Mouse (Mus musculus) heart, adult 2 months (tissue): ENCODE measurements around the gene Lrwd1. TPM values are rescaled to one million over a fixed set of nuclear protein-coding genes. Genes with fewer than 3 reads are reported as not detected.

Experiments
- DNase-seq, 2 experiments: peaks; one replicate each; pipeline ENCODE4 v3.0.0; 2021
- H3K27ac ChIP-seq: fragments of 200-600 bp; 2 replicates; pipeline ENCODE4 v1.8.1; 2022
- H3K27me3 ChIP-seq: fragments of 200-500 bp; 2 replicates; pipeline ENCODE4 v1.6.1; 2012; ENCODE audit warnings: mild to moderate bottlenecking, low read length, inconsistent platforms, mixed read lengths; ENCODE audit not compliant: control insufficient read depth, insufficient read depth
- H3K36me3 ChIP-seq: fragments of 200-500 bp; 2 replicates; pipeline ENCODE4 v1.6.1; 2012; ENCODE audit warnings: low read length, inconsistent platforms; ENCODE audit not compliant: control insufficient read depth, insufficient read depth
- H3K4me1 ChIP-seq: fragments of 200-500 bp; 2 replicates; pipeline ENCODE4 v1.6.1; 2011; ENCODE audit warnings: low read length; ENCODE audit not compliant: control insufficient read depth, insufficient read depth
- H3K4me3 ChIP-seq: fragments of 200-600 bp; 2 replicates; pipeline ENCODE4 v1.8.1; 2022
- H3K79me2 ChIP-seq: fragments of 200-500 bp; replicated peaks from 2 replicates; pipeline ENCODE4 v1.6.1; 2012; ENCODE audit warnings: mild to moderate bottlenecking, inconsistent platforms, low read length, moderate library complexity, mixed read lengths; ENCODE audit not compliant: control insufficient read depth, insufficient read depth
- H3K9ac ChIP-seq: fragments of 200-500 bp; 2 replicates; pipeline ENCODE4 v1.6.1; 2012; ENCODE audit warnings: low read depth, mild to moderate bottlenecking, control low read depth, inconsistent platforms, low read length, mixed read lengths
- CTCF ChIP-seq: fragments of 200-600 bp; IDR thresholded peaks from 2 replicates; pipeline ENCODE4 v1.8.1; 2022; ENCODE audit warnings: antibody characterized with exemption, mild to moderate bottlenecking, moderate library complexity
- EP300 ChIP-seq: fragments of 200-500 bp; IDR thresholded peaks from 2 replicates; pipeline ENCODE4 v1.6.1; 2011; ENCODE audit warnings: low read depth, low read length, control low read depth; ENCODE audit not compliant: insufficient read depth
- POLR2A ChIP-seq: fragments of 200-500 bp; IDR thresholded peaks from 2 replicates; pipeline ENCODE4 v1.6.1; 2011; ENCODE audit warnings: mild to moderate bottlenecking, low read depth, low read length, control low read depth; ENCODE audit not compliant: insufficient read depth
- WGBS: fragments of 180-500 bp; shearing (Covaris S2); methylation state at CpG from one replicate; pipeline ENCODE4 v1.1.7; 2018; 5-methylcytosine and 5-hydroxymethylcytosine counted together
- intact Hi-C: fragments of 180-260 bp; cut with DNase I; formaldehyde crosslinking; loops from one replicate; pipeline ENCODE4 v1.15.1; 2025
- polyA plus RNA-seq: library from polyadenylated mRNA; depleted of rRNA; stranded (reverse); fragments of >200 nt; gene quantifications from 2 replicates; pipeline ENCODE4 v1.2.3, GENCODE M21; 2012
- total RNA-seq, 2 experiments: library from RNA; stranded (reverse); gene quantifications; 2 replicates each; pipeline ENCODE4 v1.2.3; 2021

Gene Lrwd1
- total and polyA plus RNA-seq, 3 experiments, result 5.4 to 11.5 (median 5.5) TPM

- peaks cover 4% of the 10 kb centered on the region for H3K4me1 ChIP-seq
- no peak for DNase-seq
- no peak overlapping the region for H3K27ac ChIP-seq
- H3K9ac ChIP-seq, result no peak overlapping the region
- TF ChIP-seq EP300 (no peak), POLR2A (no peak), CTCF (peak; percentile 54)
- no peaks in the 10 kb centered on the region for H3K36me3 ChIP-seq
- H3K27me3 ChIP-seq, result no peaks in the 10 kb centered on the region
- no peak overlapping the region for H3K4me3 ChIP-seq
- 81% methylated on average over 4 of the region's 4 CpGs for WGBS
- no peaks in the 10 kb centered on the region for H3K79me2 ChIP-seq
- intact Hi-C loops, result no loop called here
Measured at GRCm38 (mm10) chr5:136082345-136082744, 53.5 kb downstream of the Lrwd1 start.

- H3K79me2 ChIP-seq, result no peaks in the 10 kb centered on the region
- H3K4me1 ChIP-seq, result peaks cover 3% of the 10 kb centered on the region
- no peak overlapping the region for H3K27ac ChIP-seq
- H3K4me3 ChIP-seq, result no peak overlapping the region
- intact Hi-C loops, result no loop called here
- H3K27me3 ChIP-seq, result no peaks in the 10 kb centered on the region
- DNase-seq, result no peak
- TF ChIP-seq EP300, result no peak
- no peak for TF ChIP-seq CTCF
- TF ChIP-seq POLR2A, result no peak
- WGBS, result 97% methylated on average over 5 of the region's 5 CpGs
- H3K36me3 ChIP-seq, result no peaks in the 10 kb centered on the region
- no peak overlapping the region for H3K9ac ChIP-seq
Measured at GRCm38 (mm10) chr5:136078136-136078535, 57.7 kb downstream of the Lrwd1 start.

GRCm38 (mm10) chr5:136077001-136077550 lies 58.8 kb downstream of the Lrwd1 start:
- no peaks in the 10 kb centered on the region for H3K36me3 ChIP-seq
- H3K27ac ChIP-seq, result peak overlapping the region; percentile 72

GRCm38 (mm10) chr5:136076284-136076683 lies 59.6 kb downstream of the Lrwd1 start:
- intact Hi-C loops, result no loop called here
- Histone ChIP-seq H3K4me3 (no peak overlapping the region), H3K27me3 (no peaks in the 10 kb centered on the region), H3K27ac (peak overlapping the region; percentile 72), H3K4me1 (peaks cover 3% of the 10 kb centered on the region), H3K79me2 (no peaks in the 10 kb centered on the region), H3K36me3 (no peaks in the 10 kb centered on the region), H3K9ac (no peak overlapping the region)
- no peak for DNase-seq
- no peak for TF ChIP-seq EP300
- TF ChIP-seq POLR2A, result no peak
- no peak for TF ChIP-seq CTCF
- WGBS, result 28% methylated on average over 7 of the region's 7 CpGs

More at GRCm38 (mm10) chr5:136077001-136077550, 58.8 kb downstream of the Lrwd1 start:
- no peak for TF ChIP-seq POLR2A
- 0 out of 2 replicates have a peak, but pooled peaks have one; percentile 13 for TF ChIP-seq EP300
- 34% methylated on average over 9 of the region's 9 CpGs for WGBS
- Histone ChIP-seq H3K4me3 (no peak overlapping the region), H3K79me2 (no peaks in the 10 kb centered on the region), H3K27me3 (no peaks in the 10 kb centered on the region), H3K9ac (no peak overlapping the region), H3K4me1 (peaks cover 3% of the 10 kb centered on the region)
- peak in 1 of 2 experiments; percentile 48 for DNase-seq
- intact Hi-C loops, result no loop called here

GRCm38 (mm10) chr5:136075076-136075475 lies 60.8 kb downstream of the Lrwd1 start:
- no peaks in the 10 kb centered on the region for H3K36me3 ChIP-seq
- WGBS, result 78% methylated on average over 5 of the region's 5 CpGs
- H3K4me3 ChIP-seq, result no peak overlapping the region
- H3K9ac ChIP-seq, result no peak overlapping the region
- intact Hi-C loops, result no loop called here
- H3K27ac ChIP-seq, result no peak overlapping the region
- H3K27me3 ChIP-seq, result no peaks in the 10 kb centered on the region
- no peaks in the 10 kb centered on the region for H3K79me2 ChIP-seq
- peaks cover 3% of the 10 kb centered on the region for H3K4me1 ChIP-seq
- DNase-seq, result no peak
- TF ChIP-seq POLR2A, result no peak
- TF ChIP-seq EP300, result no peak
- no peak for TF ChIP-seq CTCF

- no peak overlapping the region for H3K4me3 ChIP-seq
- no peak for DNase-seq
- H3K36me3 ChIP-seq, result no peaks in the 10 kb centered on the region
- TF ChIP-seq EP300 (no peak), POLR2A (no peak), CTCF (no peak)
- no peak overlapping the region for H3K9ac ChIP-seq
- H3K27me3 ChIP-seq, result no peaks in the 10 kb centered on the region
- H3K79me2 ChIP-seq, result no peaks in the 10 kb centered on the region
- 71% methylated on average over 11 of the region's 11 CpGs for WGBS
- intact Hi-C loops, result no loop called here
- no peak overlapping the region for H3K27ac ChIP-seq
- H3K4me1 ChIP-seq, result peaks cover 5% of the 10 kb centered on the region
Measured at GRCm38 (mm10) chr5:136073526-136073925, 62.3 kb downstream of the Lrwd1 start.
